Mouse (Mus musculus) left cerebral cortex, postnatal 14 days (tissue): Measurements from ENCODE around the gene Dhx37. TPM values are rescaled to one million over a fixed set of nuclear protein-coding genes. Genes with fewer than 3 reads are reported as not detected.

Experiments
- DNase-seq, 2 experiments: peaks; one replicate each; pipeline ENCODE4 v3.0.0; 2021 to 2022; ENCODE audit warnings: low spot score in 2 of 2, mixed read lengths in 1 of 2
- intact Hi-C: fragments of 180-260 bp; cut with DNase I; formaldehyde crosslinking; loops from one replicate; pipeline ENCODE4 v1.15.1; 2025
- microRNA-seq, 2 experiments: library from miRNA; unstranded; fragments of <30 nt; microRNA quantifications; one replicate each; pipeline ENCODE4 v1.2.0; 2022
- total RNA-seq, 2 experiments: library from RNA; stranded (reverse); gene quantifications; 2 replicates each; pipeline ENCODE4 v1.2.3; 2021

Dhx37 gene
- total RNA-seq, 2 experiments from 2014 or later: 10.1 to 10.9 TPM

DNA sequence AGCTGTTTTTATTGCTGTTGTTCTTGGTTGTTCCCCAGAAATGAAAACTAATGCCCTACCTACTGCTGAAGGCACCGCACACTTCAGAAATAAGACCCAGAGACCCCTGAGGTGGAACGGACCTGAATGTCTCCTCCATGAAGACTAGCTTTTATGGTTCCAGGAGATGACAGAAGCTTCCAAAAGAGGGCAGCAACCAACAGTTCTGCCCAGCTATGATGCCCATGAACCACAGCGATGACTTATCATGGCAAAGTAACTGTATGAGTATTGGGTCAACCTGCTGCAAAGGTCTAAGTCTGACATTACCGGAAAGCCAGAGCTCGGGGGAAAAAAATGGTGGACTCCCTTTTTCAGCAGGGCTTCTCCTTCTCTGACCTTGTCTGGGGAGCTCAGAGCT is 55.0 kb downstream of the Dhx37 start:
- intact Hi-C loops: loop anchor here (5.0 kb wide), 1 partner anchor 83 kb away; no protein-coding TSS in a partner anchor
- no peak for DNase-seq

DNA sequence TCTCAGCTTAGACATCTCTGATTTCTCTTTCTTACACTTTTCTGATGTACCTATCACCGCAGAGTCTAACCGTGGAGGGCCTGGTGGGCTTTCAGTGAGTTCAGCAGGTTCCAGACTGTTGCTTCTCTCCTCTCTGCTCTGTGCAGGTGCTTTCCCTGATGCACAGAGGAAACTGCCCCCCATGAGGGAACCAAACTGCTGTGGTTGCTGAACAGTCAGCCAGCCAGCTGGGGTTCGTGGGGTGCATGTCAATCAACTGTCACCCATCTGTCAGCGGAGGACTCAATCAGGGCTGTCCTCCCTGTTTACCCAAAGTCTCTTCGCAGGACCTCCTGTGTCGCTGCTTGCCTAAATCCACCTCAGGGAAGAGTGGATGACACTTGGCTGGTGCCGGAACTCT is 56.7 kb downstream of the Dhx37 start:
- no peak for DNase-seq
- intact Hi-C loops: loop anchor here (5.0 kb wide), 1 partner anchor 85 kb away; no protein-coding TSS in a partner anchor

DNA sequence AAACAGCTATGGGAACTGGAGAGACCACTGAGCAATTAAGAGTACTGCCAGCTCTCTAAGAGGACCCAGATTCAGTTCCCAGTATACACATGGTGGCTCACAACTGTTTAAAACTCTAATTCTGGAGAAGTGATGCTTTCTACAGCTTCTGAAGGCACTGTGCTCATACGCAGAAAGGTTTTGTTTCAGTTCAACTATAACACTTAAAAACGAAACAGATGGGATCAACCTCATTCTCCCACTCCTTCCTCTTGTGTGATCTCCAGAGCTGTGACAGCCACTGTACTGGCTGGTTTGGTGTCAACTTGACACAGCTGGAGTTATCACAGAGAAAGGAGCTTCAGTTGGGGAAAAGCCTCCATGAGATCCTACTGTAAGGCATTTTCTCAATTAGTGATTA is 58.0 kb downstream of the Dhx37 start:
- DNase-seq: no peak
- intact Hi-C loops: loop anchor here (5.0 kb wide), 1 partner anchor 86 kb away; no protein-coding TSS in a partner anchor

DNA sequence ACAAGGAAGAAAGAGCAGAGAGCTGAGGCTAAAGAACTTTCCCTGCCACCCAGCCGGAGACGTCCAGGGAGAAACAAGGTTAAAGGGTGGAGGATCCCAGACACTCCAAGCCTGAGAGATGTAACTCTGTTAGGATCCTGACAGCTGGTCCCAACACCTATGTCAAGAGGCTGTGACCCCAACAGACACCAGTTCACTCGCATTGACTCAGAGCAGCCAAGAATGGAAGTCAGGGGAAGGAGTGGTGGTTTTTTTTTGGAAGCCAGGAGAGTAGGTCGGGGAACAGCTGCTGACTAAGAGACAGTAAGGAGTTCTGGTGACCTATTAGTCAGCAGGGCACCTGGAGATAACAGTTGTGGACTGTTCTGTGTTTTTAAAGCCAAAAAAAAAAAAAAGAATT is 61.9 kb downstream of the Dhx37 start:
- DNase-seq: no peak
- intact Hi-C loops: loop anchor here (5.0 kb wide), 2 partner anchors 75 to 470 kb away; no protein-coding TSS in a partner anchor

DNA sequence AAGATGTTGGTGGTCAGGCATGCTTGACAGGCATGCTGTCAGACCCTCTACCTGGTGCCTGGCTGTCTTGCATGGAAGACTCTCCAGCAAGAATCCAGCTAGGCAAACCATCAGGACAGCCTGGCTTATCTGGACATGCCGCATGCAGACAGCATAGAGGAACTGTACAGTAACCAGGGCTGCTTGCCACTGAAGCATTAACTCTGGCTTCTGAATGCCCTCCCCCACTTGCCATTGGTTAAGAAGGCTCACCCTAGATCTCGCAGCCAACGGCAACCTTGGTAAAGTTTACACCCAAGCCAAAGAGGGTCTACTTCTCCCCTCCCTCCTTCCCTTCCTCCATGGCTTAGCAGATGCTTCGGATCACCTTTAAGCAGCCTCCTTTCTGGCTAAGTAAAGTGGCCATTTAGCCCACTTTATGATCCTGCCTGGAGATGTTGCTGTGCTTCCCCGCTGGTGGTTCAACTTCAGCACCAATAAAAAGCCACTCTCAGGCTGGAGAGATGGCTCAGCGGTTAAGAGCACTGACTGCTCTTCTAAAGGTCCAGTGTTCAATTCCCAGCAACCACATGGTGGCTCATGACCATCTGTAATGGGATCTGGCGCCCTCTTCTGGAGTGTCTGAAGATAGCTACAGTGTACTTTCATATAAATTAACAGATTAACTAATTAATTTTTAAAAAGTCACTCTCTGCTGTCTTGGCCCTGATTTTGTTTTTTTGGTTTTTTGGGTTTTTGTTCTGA is 62.8 kb downstream of the Dhx37 start:
- intact Hi-C loops: loop anchor here (5.0 kb wide), 2 partner anchors 74 to 469 kb away; no protein-coding TSS in a partner anchor
- DNase-seq: no peak

DNA sequence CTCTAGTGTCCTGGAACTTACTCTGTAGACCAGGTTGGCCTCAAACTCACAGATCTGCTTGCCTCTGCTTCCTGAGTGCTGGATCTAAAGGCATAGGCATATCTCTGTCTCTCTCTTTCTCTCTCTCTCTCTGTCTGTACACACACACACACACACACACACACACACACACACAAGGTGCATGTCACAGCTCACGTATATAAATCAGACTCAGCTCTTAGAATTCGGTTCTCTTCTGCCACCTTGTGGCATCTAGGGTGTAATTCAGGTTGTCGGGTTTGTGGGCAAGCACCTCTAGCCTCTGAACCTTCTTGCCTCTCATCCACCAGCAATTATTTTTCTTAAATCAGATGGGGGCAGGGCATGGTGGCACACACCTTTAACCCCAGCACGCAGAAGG is 65.4 kb downstream of the Dhx37 start:
- intact Hi-C loops: loop anchor here (5.0 kb wide), 1 partner anchor 96 kb away; no protein-coding TSS in a partner anchor
- DNase-seq: peak; percentile 82 to 85

DNA sequence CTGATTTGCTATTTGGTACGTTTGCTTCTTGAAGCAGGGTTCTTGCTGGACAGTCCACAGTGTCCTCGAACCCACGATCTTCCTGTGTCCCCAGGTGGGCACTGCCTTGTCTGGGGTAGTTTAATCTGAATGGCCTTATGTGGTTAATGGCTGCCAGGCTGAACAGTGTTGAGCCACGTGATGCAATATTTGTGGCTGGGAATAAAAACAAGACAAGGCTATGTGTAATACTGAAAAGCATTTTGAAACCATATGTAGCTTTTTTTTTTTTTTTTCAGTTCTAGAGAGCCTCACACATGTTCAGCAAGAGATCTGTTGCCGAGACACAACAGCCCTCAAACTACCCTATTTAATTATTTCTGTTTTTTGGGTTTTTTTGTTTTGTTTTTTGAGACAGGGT is 65.8 kb downstream of the Dhx37 start:
- intact Hi-C loops: loop anchor here (5.0 kb wide), 1 partner anchor 96 kb away; no protein-coding TSS in a partner anchor
- no peak for DNase-seq

DNA sequence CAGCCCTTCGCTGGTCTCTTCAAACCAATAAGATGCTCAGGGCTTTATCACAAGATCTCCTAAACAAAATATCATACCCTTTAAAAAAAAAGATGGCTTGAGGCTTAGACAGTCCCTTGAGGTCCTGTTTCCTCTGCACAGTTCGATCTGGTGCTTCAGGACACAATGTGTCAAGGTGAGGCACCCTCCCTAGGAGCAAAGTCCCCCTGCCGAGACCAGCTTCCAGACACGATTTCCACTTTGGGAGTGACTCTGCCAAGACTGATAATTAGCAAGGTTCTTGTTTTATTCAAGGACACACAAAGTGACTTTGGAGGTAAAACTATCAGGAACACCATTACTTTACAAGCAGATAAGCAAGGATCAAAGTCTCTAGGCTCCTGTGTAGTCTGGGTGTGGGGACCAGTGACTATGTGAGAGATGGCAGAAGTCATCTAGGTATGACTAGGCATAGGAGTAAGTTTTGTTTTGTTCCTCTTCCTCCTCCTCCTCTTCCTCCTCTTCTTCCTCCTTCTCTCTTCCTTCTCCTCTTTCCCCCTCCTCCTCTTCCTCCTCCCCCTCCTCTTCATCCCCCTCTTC is 69.0 kb downstream of the Dhx37 start:
- DNase-seq: no peak
- intact Hi-C loops: loop anchor here (5.0 kb wide), 1 partner anchor 93 kb away; no protein-coding TSS in a partner anchor

DNA sequence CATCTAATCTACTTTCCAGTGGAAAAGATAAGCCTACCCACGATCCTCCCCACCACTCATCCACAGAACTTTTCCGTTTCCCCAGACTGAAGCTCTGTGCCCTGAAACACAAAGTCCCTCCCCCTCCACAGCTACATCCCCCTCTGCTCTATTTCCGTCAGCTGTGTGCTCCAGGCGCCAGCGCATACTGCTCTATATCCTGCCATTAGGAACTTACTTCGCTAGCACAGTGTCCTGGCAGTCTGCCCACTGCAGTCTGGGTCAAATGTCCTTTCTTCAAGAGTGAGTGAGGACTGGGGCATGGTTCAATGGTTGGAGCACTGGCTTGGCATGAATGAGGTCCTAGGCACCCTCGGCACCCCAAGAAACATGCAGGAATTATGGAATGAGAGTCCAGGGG is 70.0 kb downstream of the Dhx37 start:
- intact Hi-C loops: no loop called here
- peak; percentile 57 to 58 for DNase-seq

Small RNA genes lying within 50 kb of the gene (microRNA-seq; reads per million reads assigned to microRNA genes)
- 0 reads per million in 2 experiments for gene Gm27551

Other genes starting within 250 kb of the Dhx37 start
- gene Scarb1, start 93.0 kb downstream of the Dhx37 start, total RNA-seq: 10 to 100 TPM; 36.9 to 41.1 TPM
- under 1 TPM in 1 of 2 experiments, not detected in 1; 0.37 TPM for gene Gm10382, start 44.8 kb downstream of the Dhx37 start, total RNA-seq
- 100 to 1,000 TPM; 752 to 821 TPM for gene Ubc, start 43.9 kb downstream of the Dhx37 start, total RNA-seq
- 10 to 100 TPM; 81.0 to 85.6 TPM for gene Bri3bp, start 7.4 kb upstream of the Dhx37 start, total RNA-seq
- 10 to 100 TPM; 62.2 to 68.4 TPM for gene Aacs, start 41.7 kb upstream of the Dhx37 start, total RNA-seq
- 100 to 1,000 TPM; 136 to 152 TPM for gene Tmem132b, start 97.7 kb upstream of the Dhx37 start, total RNA-seq